Mouse (Mus musculus): ENCODE results near the gene Itgb5. TPM values are rescaled to one million over a fixed set of nuclear protein-coding genes. Genes with fewer than 3 reads are reported as not detected.

Itgb5 gene
- polyA plus RNA-seq, 1 experiment from 2014 or later, result 142 TPM

DNA sequence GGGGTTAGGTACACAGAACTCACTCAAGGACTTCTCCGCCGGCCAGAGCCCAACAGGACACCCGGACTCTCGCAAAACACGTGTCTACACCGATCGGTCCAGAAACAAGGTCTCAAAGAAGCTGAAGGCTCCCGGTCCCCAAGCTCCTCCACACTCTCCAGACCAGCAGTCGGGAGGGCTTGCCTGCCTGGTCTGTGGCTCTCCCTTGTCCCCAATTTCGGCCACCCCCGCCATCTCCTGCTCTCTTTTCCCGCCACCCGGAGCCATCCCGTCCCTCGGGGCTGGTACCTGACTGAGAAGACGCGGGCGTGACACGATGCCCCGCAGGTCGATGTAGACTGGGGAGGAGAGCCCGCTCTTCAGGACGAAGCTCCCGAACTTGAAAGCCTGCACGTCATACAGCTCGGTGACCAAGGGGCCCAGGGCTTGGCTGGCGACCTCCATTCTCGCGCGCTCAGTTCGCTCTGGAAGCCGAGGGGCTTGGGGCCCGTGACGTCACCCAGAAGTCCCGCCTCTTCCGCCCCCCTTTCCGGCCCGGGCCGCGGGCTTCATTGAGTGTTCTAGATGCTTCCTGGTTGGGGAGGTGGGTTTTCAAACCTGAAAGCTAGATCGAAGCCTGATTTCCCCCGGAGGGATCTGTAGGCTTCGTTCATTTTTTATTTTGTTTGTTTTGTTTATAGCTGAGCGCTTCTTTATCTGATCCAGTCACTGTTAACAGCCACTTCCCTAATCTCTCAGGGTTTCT lies 137.2 kb downstream of the Itgb5 start, which contains the start of gene Umps:
TSS of gene Umps (minus strand) at position 501 of the 745 bp plus-strand sequence.
- H3K27ac ChIP-seq, result peak within 1 kb of the TSS; percentile 64
- H3K36me3 ChIP-seq (ENCODE audit: inconsistent target), result peaks cover 8% of the 10 kb centered on the region; the same call in 1 of the 2 replicates
- peak within 1 kb of the TSS; percentile 96 for H3K4me3 ChIP-seq (ENCODE audit: inconsistent target)
- WGBS (ENCODE audit: missing documents), result 0% methylated on average over 44 of the region's 44 CpGs
- H3K79me2 ChIP-seq (ENCODE audit: inconsistent target), result peaks cover 35% of the 10 kb centered on the region

DNA sequence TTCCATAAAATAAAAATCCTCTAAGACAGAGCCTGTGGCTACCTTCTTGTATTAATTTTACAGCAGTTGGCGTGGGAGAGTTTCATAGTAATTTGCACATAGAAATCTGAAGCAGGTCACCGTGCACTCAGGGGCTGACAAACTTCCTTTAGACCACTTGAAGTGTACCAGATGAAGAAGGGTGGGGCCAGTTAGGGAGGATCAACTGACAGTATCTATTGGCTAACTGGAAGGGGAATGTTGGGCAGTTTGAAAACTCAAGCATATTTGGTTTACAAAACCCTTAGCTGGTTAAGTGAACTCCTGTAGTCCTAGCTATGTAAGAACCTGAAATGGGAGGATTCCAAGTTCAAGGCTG lies 137.8 kb downstream of the Itgb5 start:
- Histone ChIP-seq H3K27ac (peak overlapping the region; percentile 64), H3K79me2 (ENCODE audit: inconsistent target) (peaks cover 35% of the 10 kb centered on the region), H3K4me3 (ENCODE audit: inconsistent target) (peak overlapping the region; percentile 96), H3K36me3 (ENCODE audit: inconsistent target) (0 out of 2 replicates have a peak, but pooled peaks cover 4% of the 10 kb centered on the region)
- WGBS (ENCODE audit: missing documents), result 0% methylated on average over 1 of the region's 2 CpGs

- WGBS (ENCODE audit: missing documents), result 91% methylated on average over 2 of the region's 2 CpGs
- Histone ChIP-seq H3K36me3 (ENCODE audit: inconsistent target) (no peaks in the 10 kb centered on the region), H3K79me2 (ENCODE audit: inconsistent target) (no peaks in the 10 kb centered on the region), H3K4me3 (ENCODE audit: inconsistent target) (no peak overlapping the region), H3K27ac (no peak overlapping the region)
These were observed 150.4 kb downstream of the Itgb5 start for GRCm38 (mm10) chr16:33979855-33980254.

DNA sequence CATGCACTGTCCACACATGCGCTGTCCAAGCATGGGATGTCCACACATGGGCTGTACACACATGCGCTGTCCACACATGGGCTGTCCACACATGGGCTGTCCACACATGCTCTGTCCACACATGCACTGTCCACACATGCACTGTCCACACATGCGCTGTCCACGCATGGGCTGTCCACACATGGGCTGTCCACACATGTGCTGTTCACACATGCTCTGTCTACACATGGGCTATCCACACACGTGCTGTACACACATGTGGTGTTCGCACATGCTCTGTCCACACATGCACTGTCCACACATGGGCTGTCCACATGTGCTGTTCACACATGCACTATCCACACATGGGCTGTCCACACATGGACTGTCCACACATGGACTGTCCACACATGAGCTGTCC lies 154.2 kb downstream of the Itgb5 start:
- WGBS (ENCODE audit: missing documents), result 99% methylated on average over 6 of the region's 6 CpGs
- Histone ChIP-seq H3K4me3 (ENCODE audit: inconsistent target) (no peak overlapping the region), H3K36me3 (ENCODE audit: inconsistent target) (no peaks in the 10 kb centered on the region)

DNA sequence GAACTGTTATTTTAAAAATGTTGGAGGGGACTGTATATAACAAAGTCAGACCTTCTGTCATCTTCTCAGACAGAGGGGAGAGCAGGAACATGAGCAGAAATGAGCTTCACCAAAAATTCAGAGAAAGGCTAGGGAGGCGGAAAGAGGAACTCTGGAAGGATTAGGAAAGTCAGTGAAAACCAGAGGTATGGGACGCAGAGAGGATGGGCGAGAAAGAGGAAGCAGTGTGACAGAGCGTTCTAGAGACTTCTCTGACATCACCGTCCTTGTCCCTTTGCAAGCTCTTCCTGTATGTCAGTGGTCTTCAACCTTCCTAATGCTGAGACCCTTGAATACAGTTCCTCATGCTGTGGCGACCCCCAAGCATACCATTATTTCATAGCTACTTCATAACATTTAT lies 155.9 kb downstream of the Itgb5 start:
- Histone ChIP-seq H3K79me2 (ENCODE audit: inconsistent target) (no peaks in the 10 kb centered on the region), H3K27ac (no peak overlapping the region), H3K4me3 (ENCODE audit: inconsistent target) (no peak overlapping the region), H3K36me3 (ENCODE audit: inconsistent target) (no peaks in the 10 kb centered on the region)
- WGBS (ENCODE audit: missing documents), result 12% methylated on average over 6 of the region's 6 CpGs

More for the DNA sequence above, 154.2 kb downstream of the Itgb5 start:
- Histone ChIP-seq H3K79me2 (ENCODE audit: inconsistent target) (no peaks in the 10 kb centered on the region), H3K27ac (no peak overlapping the region)

GRCm38 (mm10) chr16:33986993-33987392 lies 157.5 kb downstream of the Itgb5 start:
- Histone ChIP-seq H3K36me3 (ENCODE audit: inconsistent target) (no peaks in the 10 kb centered on the region), H3K27ac (no peak overlapping the region)
- 96% methylated on average over 7 of the region's 7 CpGs for WGBS (ENCODE audit: missing documents)

GRCm38 (mm10) chr16:33988358-33989012 lies 159.0 kb downstream of the Itgb5 start:
- 54% methylated on average over 17 of the region's 17 CpGs for WGBS (ENCODE audit: missing documents)
- no peak overlapping the region for H3K4me3 ChIP-seq (ENCODE audit: inconsistent target)
- H3K79me2 ChIP-seq (ENCODE audit: inconsistent target), result no peaks in the 10 kb centered on the region
- H3K36me3 ChIP-seq (ENCODE audit: inconsistent target), result no peaks in the 10 kb centered on the region
- H3K27ac ChIP-seq, result no peak overlapping the region

More at GRCm38 (mm10) chr16:33986993-33987392, 157.5 kb downstream of the Itgb5 start:
- H3K4me3 ChIP-seq (ENCODE audit: inconsistent target), result no peak overlapping the region
- H3K79me2 ChIP-seq (ENCODE audit: inconsistent target), result no peaks in the 10 kb centered on the region

DNA sequence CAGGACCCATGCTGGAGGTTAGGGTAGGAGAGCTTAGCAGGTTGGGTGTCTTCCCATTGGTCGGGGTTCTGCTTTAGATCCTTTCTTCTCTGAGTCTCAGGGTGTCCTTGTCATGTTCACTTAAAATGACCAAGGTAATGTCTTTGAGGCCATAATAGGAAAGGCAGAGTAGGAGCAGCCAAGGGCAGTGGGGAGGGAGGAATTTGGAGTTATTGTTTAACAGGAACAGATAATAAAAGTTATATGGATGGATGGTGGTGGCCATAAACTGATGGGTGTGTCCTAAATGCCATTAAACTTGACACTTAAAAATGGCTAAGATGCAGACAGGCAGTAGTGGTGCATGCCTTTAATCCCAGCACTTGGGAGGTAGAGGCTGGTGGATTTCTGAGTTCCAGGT lies 159.6 kb downstream of the Itgb5 start:
- H3K4me3 ChIP-seq (ENCODE audit: inconsistent target), result no peak overlapping the region
- H3K27ac ChIP-seq, result no peak overlapping the region
- WGBS (ENCODE audit: missing documents), result 100% methylated on average over 1 of the region's 1 CpGs
- no peaks in the 10 kb centered on the region for H3K36me3 ChIP-seq (ENCODE audit: inconsistent target)
- H3K79me2 ChIP-seq (ENCODE audit: inconsistent target), result no peaks in the 10 kb centered on the region

DNA sequence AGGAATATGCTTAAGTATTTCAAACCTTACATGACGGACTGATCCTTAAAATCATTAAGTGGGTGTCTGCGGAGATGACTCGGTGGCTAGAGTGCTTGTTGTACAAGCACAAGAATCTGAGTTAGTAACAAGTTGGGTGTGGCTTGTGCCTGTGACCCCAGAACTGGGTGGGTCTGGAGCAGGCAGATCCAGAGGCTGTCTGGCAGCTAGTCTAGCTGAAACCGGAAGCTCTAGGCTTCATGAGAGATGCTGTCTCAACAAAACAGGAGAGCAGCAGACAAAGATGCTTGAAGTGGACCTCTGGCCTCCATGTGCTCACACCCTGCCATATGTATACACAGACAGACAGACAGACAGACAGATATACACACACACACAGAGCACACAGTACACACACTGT lies 161.2 kb downstream of the Itgb5 start:
- Histone ChIP-seq H3K36me3 (ENCODE audit: inconsistent target) (no peaks in the 10 kb centered on the region), H3K4me3 (ENCODE audit: inconsistent target) (no peak overlapping the region), H3K27ac (no peak overlapping the region), H3K79me2 (ENCODE audit: inconsistent target) (no peaks in the 10 kb centered on the region)
- WGBS (ENCODE audit: missing documents), result 96% methylated on average over 4 of the region's 4 CpGs

GRCm38 (mm10) chr16:33994321-33994720 lies 164.9 kb downstream of the Itgb5 start:
- WGBS (ENCODE audit: missing documents), result 96% methylated on average over 6 of the region's 6 CpGs
- H3K79me2 ChIP-seq (ENCODE audit: inconsistent target), result no peaks in the 10 kb centered on the region

DNA sequence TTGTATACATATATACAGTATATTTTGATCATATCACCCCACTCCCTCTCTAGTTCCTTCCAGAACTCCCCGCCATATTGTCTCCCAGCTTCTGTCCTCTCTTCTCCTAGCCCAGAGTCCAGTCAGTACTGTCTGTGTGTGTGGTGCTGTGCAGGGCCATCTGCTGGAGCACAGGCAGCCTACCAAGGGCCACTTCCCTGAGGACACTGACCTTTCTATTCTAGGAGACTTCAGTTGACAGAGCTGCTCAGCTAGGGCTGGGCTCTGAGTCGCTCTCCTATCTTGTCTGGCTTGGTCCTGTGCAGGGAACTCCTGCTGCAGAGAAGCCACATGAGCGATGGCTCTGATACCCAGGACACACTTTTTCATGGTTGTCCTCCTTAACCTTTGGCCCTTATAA lies 166.0 kb downstream of the Itgb5 start:
- 93% methylated on average over 3 of the region's 3 CpGs for WGBS (ENCODE audit: missing documents)
- Histone ChIP-seq H3K36me3 (ENCODE audit: inconsistent target) (no peaks in the 10 kb centered on the region), H3K4me3 (ENCODE audit: inconsistent target) (no peak overlapping the region), H3K27ac (no peak overlapping the region), H3K79me2 (ENCODE audit: inconsistent target) (no peaks in the 10 kb centered on the region)

More at GRCm38 (mm10) chr16:33994321-33994720, 164.9 kb downstream of the Itgb5 start:
- Histone ChIP-seq H3K36me3 (ENCODE audit: inconsistent target) (no peaks in the 10 kb centered on the region), H3K27ac (no peak overlapping the region), H3K4me3 (ENCODE audit: inconsistent target) (no peak overlapping the region)

DNA sequence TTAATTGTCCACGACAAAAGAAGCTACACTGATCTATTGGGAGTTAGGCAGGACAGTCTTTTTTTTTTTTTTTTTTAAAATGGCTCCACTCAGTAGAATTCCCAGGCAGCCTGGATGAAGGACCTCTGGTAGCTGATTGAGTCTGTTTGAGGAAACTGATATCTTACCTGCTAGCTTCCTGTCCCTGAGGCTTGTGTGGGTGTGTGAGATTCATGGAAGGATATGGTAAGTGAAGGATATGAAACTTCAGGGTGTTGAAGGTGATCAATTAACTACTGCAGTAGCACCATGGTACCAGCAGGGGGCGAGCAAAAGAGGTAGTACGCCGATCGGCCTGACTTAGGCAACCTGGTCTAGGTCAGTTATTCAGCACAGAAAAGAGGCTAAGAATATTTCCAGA lies 166.6 kb downstream of the Itgb5 start:
- 4% methylated on average over 5 of the region's 5 CpGs for WGBS (ENCODE audit: missing documents)
- no peaks in the 10 kb centered on the region for H3K79me2 ChIP-seq (ENCODE audit: inconsistent target)

GRCm38 (mm10) chr16:33998011-33998410 lies 168.5 kb downstream of the Itgb5 start:
- no peak overlapping the region for H3K4me3 ChIP-seq (ENCODE audit: inconsistent target)
- H3K79me2 ChIP-seq (ENCODE audit: inconsistent target), result no peaks in the 10 kb centered on the region
- no peaks in the 10 kb centered on the region for H3K36me3 ChIP-seq (ENCODE audit: inconsistent target)
- H3K27ac ChIP-seq, result no peak overlapping the region
- whole genome bisulfite sequencing (ENCODE audit: missing documents), result 87% methylated on average over 5 of the region's 6 CpGs

More for the DNA sequence above, 166.6 kb downstream of the Itgb5 start:
- Histone ChIP-seq H3K36me3 (ENCODE audit: inconsistent target) (no peaks in the 10 kb centered on the region), H3K4me3 (ENCODE audit: inconsistent target) (no peak overlapping the region), H3K27ac (no peak overlapping the region)
